Mouse (Mus musculus): ENCODE results near the gene Timp2. TPM values are rescaled to one million over a fixed set of nuclear protein-coding genes. Genes with fewer than 3 reads are reported as not detected.

Gene Timp2
- polyA plus RNA-seq, 1 experiment: 37.6 TPM

DNA sequence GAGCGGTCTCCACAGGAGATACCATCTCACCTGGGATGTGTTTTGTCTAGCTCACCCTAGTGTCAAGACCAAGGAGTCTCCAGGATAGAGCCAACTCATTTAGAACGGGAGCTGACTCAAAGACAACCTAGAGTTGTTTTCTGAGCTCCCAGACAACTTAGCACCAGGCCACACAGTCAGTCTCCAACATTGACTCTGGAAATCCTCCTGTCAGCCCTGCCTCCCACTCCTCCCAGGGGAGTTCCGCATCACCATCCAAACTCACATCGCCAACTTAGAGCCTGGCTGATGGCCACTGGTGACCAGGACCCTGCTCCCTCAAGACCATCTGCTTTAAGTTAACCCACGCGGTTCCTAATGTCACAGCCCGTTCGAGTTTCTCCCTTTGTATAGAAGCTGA, 19.9 kb upstream of the Timp2 start:
- WGBS: 83% methylated on average over 8 of the region's 8 CpGs

DNA sequence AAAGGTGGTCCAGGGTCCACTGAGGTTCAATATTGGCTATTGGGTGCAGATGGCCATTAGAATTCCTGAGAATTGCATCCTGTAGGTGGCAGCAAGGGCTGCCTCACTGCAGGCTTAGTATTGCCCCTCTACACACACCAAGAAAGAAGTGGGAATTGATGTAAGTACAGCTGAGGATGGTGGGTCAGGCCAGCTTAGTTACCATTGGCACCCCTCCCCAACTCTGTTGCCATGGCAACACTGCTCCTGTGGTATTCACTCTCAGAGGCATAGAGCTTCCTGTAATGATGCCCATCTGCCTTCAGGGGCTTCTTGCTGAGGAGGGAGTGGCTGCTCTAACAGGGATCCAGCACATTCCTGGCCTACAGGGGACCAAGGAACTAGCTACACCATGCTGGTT, 19.5 kb upstream of the Timp2 start:
- Histone ChIP-seq H3K4me1 (ENCODE audit: control insufficient read depth, insufficient read depth, low read length) (no peaks in the 10 kb centered on the region), H3K27ac (ENCODE audit: control insufficient read depth, insufficient read depth, low read depth, low read length, poor library complexity) (no peak overlapping the region), H3K4me3 (replicated peaks; ENCODE audit: control insufficient read depth, low read depth, low read length) (no peak overlapping the region)
- no peak for TF ChIP-seq POLR2A (IDR thresholded peaks at IDR 0.05; ENCODE audit: borderline replicate concordance, control insufficient read depth, low read depth, low read length)
- no peak for TF ChIP-seq CTCF (IDR thresholded peaks at IDR 0.05; ENCODE audit: control insufficient read depth, insufficient read depth, low read length)

More for the DNA sequence above, 19.9 kb upstream of the Timp2 start:
- no peak for TF ChIP-seq CTCF (IDR thresholded peaks at IDR 0.05; ENCODE audit: control insufficient read depth, insufficient read depth, low read length)
- TF ChIP-seq POLR2A (IDR thresholded peaks at IDR 0.05; ENCODE audit: borderline replicate concordance, control insufficient read depth, low read depth, low read length): no peak
- H3K4me3 ChIP-seq (replicated peaks; ENCODE audit: control insufficient read depth, low read depth, low read length): no peak overlapping the region
- H3K4me1 ChIP-seq (ENCODE audit: control insufficient read depth, insufficient read depth, low read length): no peaks in the 10 kb centered on the region
- H3K27ac ChIP-seq (ENCODE audit: control insufficient read depth, insufficient read depth, low read depth, low read length, poor library complexity): no peak overlapping the region

DNA sequence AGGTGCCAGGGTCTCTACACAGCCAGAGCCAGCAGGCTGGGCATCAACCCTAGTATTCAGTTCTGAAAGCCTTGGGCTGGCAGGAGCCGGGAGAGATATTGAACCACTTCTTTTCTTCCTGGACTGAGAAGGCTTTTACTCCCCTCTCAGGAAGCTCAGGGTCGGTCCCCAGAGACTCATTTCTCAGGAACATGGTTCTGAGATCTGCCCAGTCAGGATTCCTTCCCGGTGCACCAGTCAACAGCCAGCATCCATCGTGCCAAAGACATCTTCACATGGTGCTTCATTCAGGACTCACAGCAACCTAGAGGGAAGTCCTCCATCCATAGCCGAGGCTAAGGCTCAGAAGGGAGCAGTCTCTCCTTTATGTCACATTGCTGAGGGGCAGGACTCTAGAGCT, 19.0 kb upstream of the Timp2 start:
- H3K27ac ChIP-seq (ENCODE audit: control insufficient read depth, insufficient read depth, low read depth, low read length, poor library complexity): no peak overlapping the region
- H3K4me3 ChIP-seq (replicated peaks; ENCODE audit: control insufficient read depth, low read depth, low read length): no peak overlapping the region
- no peak for TF ChIP-seq CTCF (IDR thresholded peaks at IDR 0.05; ENCODE audit: control insufficient read depth, insufficient read depth, low read length)
- TF ChIP-seq POLR2A (IDR thresholded peaks at IDR 0.05; ENCODE audit: borderline replicate concordance, control insufficient read depth, low read depth, low read length): no peak
- WGBS: 67% methylated on average over 5 of the region's 5 CpGs
- H3K4me1 ChIP-seq (ENCODE audit: control insufficient read depth, insufficient read depth, low read length): no peaks in the 10 kb centered on the region

DNA sequence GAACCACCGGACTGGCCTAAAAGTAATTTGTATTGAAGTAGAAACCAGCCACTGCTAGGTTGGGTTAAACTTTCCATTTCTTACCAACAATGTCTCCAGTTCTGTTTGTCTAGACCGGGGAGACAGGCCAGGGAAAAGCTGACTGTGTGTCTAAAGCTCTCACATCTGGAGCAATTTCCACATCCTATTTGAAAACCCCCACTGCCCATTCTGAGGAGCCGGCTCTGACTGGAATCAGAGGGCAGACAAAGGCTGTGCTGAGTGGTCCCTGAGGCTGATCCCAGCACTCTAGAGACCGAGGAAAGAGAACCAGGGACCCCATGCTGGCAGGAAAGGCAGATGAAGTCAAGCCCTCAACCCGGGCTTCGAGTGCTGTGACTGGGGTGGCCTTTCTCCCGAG, 17.1 kb upstream of the Timp2 start:
- WGBS: 74% methylated on average over 7 of the region's 7 CpGs
- no peak overlapping the region for H3K4me3 ChIP-seq (replicated peaks; ENCODE audit: control insufficient read depth, low read depth, low read length)
- TF ChIP-seq POLR2A (IDR thresholded peaks at IDR 0.05; ENCODE audit: borderline replicate concordance, control insufficient read depth, low read depth, low read length) (no peak), CTCF (IDR thresholded peaks at IDR 0.05; ENCODE audit: control insufficient read depth, insufficient read depth, low read length) (no peak)

DNA sequence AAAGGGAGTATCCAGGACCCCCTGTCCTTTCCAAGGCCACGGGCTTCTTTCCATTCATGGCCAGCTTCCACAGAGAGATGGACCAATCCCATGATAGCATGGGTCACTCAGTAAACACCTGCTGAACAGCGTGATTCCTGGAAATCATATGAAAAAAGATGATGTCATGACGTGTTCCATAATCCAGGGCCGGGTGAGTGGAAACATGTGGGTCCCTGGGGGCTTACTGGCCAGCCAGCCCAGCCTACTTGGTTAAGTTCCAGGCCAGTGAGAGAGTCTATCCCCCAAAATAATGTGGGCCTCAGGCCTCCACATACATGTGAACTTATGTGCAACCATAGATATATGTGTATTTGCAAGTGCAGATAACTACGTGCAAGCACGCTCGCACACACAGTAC, 16.3 kb upstream of the Timp2 start:
- Histone ChIP-seq H3K27ac (ENCODE audit: control insufficient read depth, insufficient read depth, low read depth, low read length, poor library complexity) (no peak overlapping the region), H3K4me3 (replicated peaks; ENCODE audit: control insufficient read depth, low read depth, low read length) (no peak overlapping the region), H3K4me1 (ENCODE audit: control insufficient read depth, insufficient read depth, low read length) (no peaks in the 10 kb centered on the region; the same call in 1 of the 2 replicates)
- WGBS: 86% methylated on average over 7 of the region's 7 CpGs
- TF ChIP-seq CTCF (IDR thresholded peaks at IDR 0.05; ENCODE audit: control insufficient read depth, insufficient read depth, low read length) (no peak), POLR2A (IDR thresholded peaks at IDR 0.05; ENCODE audit: borderline replicate concordance, control insufficient read depth, low read depth, low read length) (no peak)

More for the DNA sequence above, 17.1 kb upstream of the Timp2 start:
- Histone ChIP-seq H3K4me1 (ENCODE audit: control insufficient read depth, insufficient read depth, low read length) (no peaks in the 10 kb centered on the region; the same call in 1 of the 2 replicates), H3K27ac (ENCODE audit: control insufficient read depth, insufficient read depth, low read depth, low read length, poor library complexity) (no peak overlapping the region)

DNA sequence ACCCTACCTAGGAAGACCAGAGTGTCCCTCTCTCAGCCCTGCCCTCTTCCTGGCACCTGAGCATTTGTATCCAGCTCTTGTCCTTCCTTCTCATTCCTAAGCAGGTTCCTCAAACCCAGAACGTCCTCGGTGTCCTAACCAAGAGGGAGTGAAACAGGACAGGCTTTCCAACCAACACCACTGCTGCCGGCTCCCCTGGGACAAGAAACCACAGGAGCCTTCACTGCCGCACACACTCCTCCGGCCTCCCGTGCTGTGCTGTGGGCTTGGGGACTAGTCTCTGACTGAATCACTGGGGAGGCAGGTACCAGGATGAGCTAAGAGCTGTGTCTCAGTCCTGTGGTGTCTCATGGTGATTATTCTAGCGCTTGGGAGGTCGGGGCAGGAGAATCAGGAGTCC, 14.1 kb upstream of the Timp2 start:
- Histone ChIP-seq H3K4me3 (replicated peaks; ENCODE audit: control insufficient read depth, low read depth, low read length) (no peak overlapping the region), H3K4me1 (ENCODE audit: control insufficient read depth, insufficient read depth, low read length) (no peaks in the 10 kb centered on the region; the same call in 1 of the 2 replicates), H3K27ac (ENCODE audit: control insufficient read depth, insufficient read depth, low read depth, low read length, poor library complexity) (no peak overlapping the region)
- TF ChIP-seq CTCF (IDR thresholded peaks at IDR 0.05; ENCODE audit: control insufficient read depth, insufficient read depth, low read length): no peak
- TF ChIP-seq POLR2A (IDR thresholded peaks at IDR 0.05; ENCODE audit: borderline replicate concordance, control insufficient read depth, low read depth, low read length): no peak
- WGBS: 68% methylated on average over 8 of the region's 8 CpGs

DNA sequence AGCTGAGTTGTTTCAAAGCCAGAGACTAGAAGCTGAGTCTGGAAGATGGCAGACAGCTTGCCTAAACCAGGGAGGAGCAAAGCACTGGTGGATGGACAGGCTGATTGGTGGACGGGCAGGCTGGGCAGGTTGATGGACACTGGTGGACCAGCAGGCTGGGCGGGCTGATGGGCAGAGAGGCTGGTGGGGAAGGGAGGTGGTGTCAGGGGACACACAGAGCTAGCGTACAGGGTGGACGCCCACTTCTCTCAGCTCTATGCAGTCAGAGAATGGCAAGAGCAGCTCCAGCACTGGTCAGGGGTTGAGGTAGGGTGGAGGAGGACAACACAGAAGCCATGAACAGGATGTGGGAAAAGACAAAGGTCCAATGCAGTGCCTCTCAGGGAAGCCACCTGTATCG, 13.7 kb upstream of the Timp2 start:
- TF ChIP-seq CTCF (IDR thresholded peaks at IDR 0.05; ENCODE audit: control insufficient read depth, insufficient read depth, low read length) (no peak), POLR2A (IDR thresholded peaks at IDR 0.05; ENCODE audit: borderline replicate concordance, control insufficient read depth, low read depth, low read length) (no peak)
- no peaks in the 10 kb centered on the region; the same call in 1 of the 2 replicates for H3K4me1 ChIP-seq (ENCODE audit: control insufficient read depth, insufficient read depth, low read length)
- 82% methylated on average over 5 of the region's 5 CpGs for WGBS
- no peak overlapping the region for H3K4me3 ChIP-seq (replicated peaks; ENCODE audit: control insufficient read depth, low read depth, low read length)
- H3K27ac ChIP-seq (ENCODE audit: control insufficient read depth, insufficient read depth, low read depth, low read length, poor library complexity): no peak overlapping the region

DNA sequence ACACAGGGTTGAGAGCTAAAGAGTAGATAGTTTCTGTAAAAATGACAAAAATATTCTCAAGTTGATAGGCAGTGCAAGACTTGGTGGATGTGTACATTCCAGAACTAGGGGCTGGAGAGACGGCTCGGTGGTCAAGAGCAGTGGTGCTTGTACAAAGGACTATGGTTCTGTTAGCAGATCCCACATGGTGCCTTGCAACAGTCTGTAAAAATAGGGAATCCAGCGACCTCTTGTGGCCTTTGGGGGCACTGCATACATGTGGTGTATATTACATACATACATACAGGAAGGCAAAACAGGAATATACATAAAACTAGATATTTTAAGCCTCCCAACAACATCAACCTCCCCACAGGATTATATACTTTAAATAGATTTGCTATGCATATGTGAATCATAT, 12.8 kb upstream of the Timp2 start:
- Histone ChIP-seq H3K27ac (ENCODE audit: control insufficient read depth, insufficient read depth, low read depth, low read length, poor library complexity) (no peak overlapping the region), H3K4me1 (ENCODE audit: control insufficient read depth, insufficient read depth, low read length) (no peaks in the 10 kb centered on the region; the same call in none of the 2 replicates), H3K4me3 (replicated peaks; ENCODE audit: control insufficient read depth, low read depth, low read length) (no peak overlapping the region)
- TF ChIP-seq POLR2A (IDR thresholded peaks at IDR 0.05; ENCODE audit: borderline replicate concordance, control insufficient read depth, low read depth, low read length): no peak
- TF ChIP-seq CTCF (IDR thresholded peaks at IDR 0.05; ENCODE audit: control insufficient read depth, insufficient read depth, low read length): peak; percentile 26; the same call in 1 of the 2 replicates
- WGBS: 65% methylated on average over 3 of the region's 3 CpGs

DNA sequence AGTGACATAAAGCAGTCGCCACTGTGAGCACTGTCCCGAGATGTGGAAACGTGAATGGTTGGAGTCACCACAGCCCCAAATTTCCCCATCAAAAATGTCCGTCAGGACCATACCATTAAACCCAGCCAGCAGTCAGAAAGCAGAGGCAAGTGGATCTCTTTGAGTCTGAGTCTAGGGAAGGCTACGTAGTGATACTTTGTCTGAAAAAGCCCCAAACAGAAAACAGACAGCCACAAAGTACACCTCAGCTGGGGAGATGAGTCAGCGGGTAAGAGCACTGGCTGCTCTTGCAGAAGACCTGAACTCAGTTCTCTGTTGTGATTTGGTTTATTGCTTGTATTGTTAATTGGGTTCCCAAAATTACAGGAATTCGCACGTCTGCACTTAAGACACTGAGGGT, 11.0 kb upstream of the Timp2 start:
- TF ChIP-seq CTCF (IDR thresholded peaks at IDR 0.05; ENCODE audit: control insufficient read depth, insufficient read depth, low read length) (no peak), POLR2A (IDR thresholded peaks at IDR 0.05; ENCODE audit: borderline replicate concordance, control insufficient read depth, low read depth, low read length) (no peak)
- Histone ChIP-seq H3K4me1 (ENCODE audit: control insufficient read depth, insufficient read depth, low read length) (peaks cover 2% of the 10 kb centered on the region), H3K4me3 (replicated peaks; ENCODE audit: control insufficient read depth, low read depth, low read length) (no peak overlapping the region), H3K27ac (ENCODE audit: control insufficient read depth, insufficient read depth, low read depth, low read length, poor library complexity) (no peak overlapping the region)
- 78% methylated on average over 8 of the region's 8 CpGs for WGBS
